Mouse (Mus musculus) forebrain, embryonic 14.5 days (tissue): ENCODE measurements around the gene Pdia2. TPM values are rescaled to one million over a fixed set of nuclear protein-coding genes. Genes with fewer than 3 reads are reported as not detected.

Source experiments
- polyA plus RNA-seq: library from polyadenylated mRNA; unstranded; fragments of >200 nt; fragmentation: Nextera tagmentation; extraction: Ambion mirVana; gene quantifications from 2 replicates; pipeline ENCODE4 v1.2.1, GENCODE M21; 2014

Pdia2 gene
- polyA plus RNA-seq, 1 experiment from 2014 or later = not detected

Other genes with a start within 250 kb of the Pdia2 start
- 0.18 TPM in 1 of 2 replicates, not detected in the other for gene A930017K11Rik, start 246.5 kb downstream of the Pdia2 start, polyA plus RNA-seq
- 17.0 and 20.3 TPM in 2 replicates for gene Capn15, start 213.3 kb downstream of the Pdia2 start, polyA plus RNA-seq
- 15.2 and 20.5 TPM in 2 replicates for gene Rab11fip3, start 129.5 kb downstream of the Pdia2 start, polyA plus RNA-seq
- 13.6 and 14.4 TPM in 2 replicates for gene Decr2, start 108.8 kb downstream of the Pdia2 start, polyA plus RNA-seq
- 31.3 and 40.0 TPM in 2 replicates for gene Nme4, start 103.5 kb downstream of the Pdia2 start, polyA plus RNA-seq
- 1.5 and 1.9 TPM in 2 replicates for gene Tmem8, start 85.8 kb downstream of the Pdia2 start, polyA plus RNA-seq
- 242 and 250 TPM in 2 replicates for gene Mrpl28, start 75.6 kb downstream of the Pdia2 start, polyA plus RNA-seq
- 10.3 and 11.0 TPM in 2 replicates for gene Axin1, start 60.4 kb downstream of the Pdia2 start, polyA plus RNA-seq
- gene Rgs11, start 3.9 kb upstream of the Pdia2 start, polyA plus RNA-seq = 1.7 and 3.2 TPM in 2 replicates
- gene Arhgdig, start 8.7 kb upstream of the Pdia2 start, polyA plus RNA-seq = 33.8 and 44.4 TPM in 2 replicates
- gene Fam234a, start 45.2 kb upstream of the Pdia2 start, polyA plus RNA-seq = 15.8 and 21.4 TPM in 2 replicates
- gene Luc7l, start 53.8 kb upstream of the Pdia2 start, polyA plus RNA-seq = 81.4 and 101 TPM in 2 replicates
- gene Neurl1b, start 215.7 kb upstream of the Pdia2 start, polyA plus RNA-seq = 2.0 and 3.2 TPM in 2 replicates